Comparison of ENCODE assay signal across 26 mouse cellular contexts in the genomic region with DNA sequence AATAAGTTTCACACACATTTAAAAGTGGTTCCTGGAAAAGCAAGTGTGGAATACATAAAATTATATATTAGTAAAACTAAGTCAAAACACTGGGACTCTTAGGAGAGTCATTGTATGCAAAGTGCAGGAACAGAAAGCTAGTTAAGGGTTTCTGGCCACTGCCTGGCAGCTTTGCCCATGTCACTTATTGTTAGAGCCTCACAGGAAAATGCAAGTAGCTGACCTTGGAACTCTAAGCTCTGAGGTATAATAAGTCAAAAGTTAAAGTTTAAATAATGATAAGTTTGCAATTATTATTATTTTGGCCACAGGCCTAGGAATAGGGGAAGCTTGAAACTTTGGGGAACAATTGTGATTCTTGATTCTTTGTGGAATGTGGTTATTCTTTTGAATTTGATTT.
"Had no signal": no experiment of that assay in that cellular context is flagged by ENCODE, and none has a peak within 500 bp of the region (broad histone marks: within the 10 kb centered on the region; RNA-seq: fewer than 3 reads in every experiment).

No protein-coding gene starts in this region.

- H3K4me2 ChIP-seq: heart, embryonic 12.5 days; hindbrain, embryonic 12.5 days; hindbrain, embryonic 14.5 days; intestine, embryonic 15.5 days; limb, embryonic 12.5 days; liver, embryonic 11.5 days; liver, embryonic 13.5 days; liver, embryonic 15.5 days had no signal

- H3K4me1 ChIP-seq: heart, embryonic 10.5 days; heart, embryonic 12.5 days; hindbrain, embryonic 10.5 days; hindbrain, embryonic 12.5 days; intestine, embryonic 15.5 days; limb, embryonic 10.5 days; limb, embryonic 12.5 days; liver, embryonic 13.5 days; liver, embryonic 15.5 days had no signal

- H3K9ac ChIP-seq: heart, embryonic 12.5 days; hindbrain, embryonic 12.5 days; hindbrain, embryonic 14.5 days; intestine, embryonic 15.5 days; limb, embryonic 12.5 days; liver, embryonic 13.5 days; liver, embryonic 15.5 days; liver, postnatal 0 days had no signal

- H3K27ac ChIP-seq: gastrocnemius, adult 2 months; heart, embryonic 10.5 days; hindbrain, embryonic 10.5 days; hindbrain, embryonic 12.5 days; hindbrain, embryonic 14.5 days; intestine, embryonic 15.5 days; left cerebral cortex, adult 2 months; limb, embryonic 10.5 days; limb, embryonic 12.5 days; liver, embryonic 13.5 days; liver, embryonic 15.5 days had no signal

- H3K9me3 ChIP-seq: heart, embryonic 10.5 days; heart, embryonic 12.5 days; hindbrain, embryonic 10.5 days; hindbrain, embryonic 12.5 days; intestine, embryonic 15.5 days; limb, embryonic 10.5 days; limb, embryonic 12.5 days; liver, embryonic 13.5 days; liver, embryonic 15.5 days had no signal

- H3K4me3 ChIP-seq: gastrocnemius, adult 2 months; heart, embryonic 10.5 days; heart, embryonic 12.5 days; hindbrain, embryonic 10.5 days; hindbrain, embryonic 12.5 days; intestine, embryonic 15.5 days; left cerebral cortex, adult 2 months; limb, embryonic 10.5 days; limb, embryonic 12.5 days; liver, embryonic 13.5 days; liver, embryonic 15.5 days had no signal

- DNase-seq: gastrocnemius, adult 2 months; gastrocnemius, postnatal 10 days; gastrocnemius, postnatal 25 days; heart, adult 18-20 months; heart, postnatal 10 days; heart, postnatal 4 days; layer of hippocampus, adult 9-11 months; layer of hippocampus, postnatal 36 days; liver; liver, embryonic 13.5 days; liver, postnatal 0 days had no signal

- H3K36me3 ChIP-seq: heart, embryonic 10.5 days; heart, embryonic 12.5 days; hindbrain, embryonic 10.5 days; hindbrain, embryonic 12.5 days; intestine, embryonic 15.5 days; limb, embryonic 10.5 days; limb, embryonic 12.5 days; liver, embryonic 13.5 days; liver, embryonic 15.5 days had no signal

- H3K27me3 ChIP-seq: heart, embryonic 12.5 days; hindbrain, embryonic 12.5 days; intestine, embryonic 15.5 days; limb, embryonic 12.5 days; liver, embryonic 13.5 days; liver, embryonic 15.5 days had no signal

- ATAC-seq: forebrain, embryonic 16.5 days; hindbrain, embryonic 16.5 days; inflammation-experienced regulatory T-cells, adult 6 months; intestine, embryonic 15.5 days; intestine, postnatal 0 days; liver, postnatal 0 days had no signal
